Mouse (Mus musculus): Measurements from ENCODE around the gene Tbc1d2. TPM values are rescaled to one million over a fixed set of nuclear protein-coding genes. Genes with fewer than 3 reads are reported as not detected.

Tbc1d2 gene
- polyA plus RNA-seq, 1 experiment, result 3.0 TPM

GRCm38 (mm10) chr4:46571744-46572143 lies 78.3 kb downstream of the Tbc1d2 start:
- Histone ChIP-seq H3K27me3 (ENCODE audit: control insufficient read depth, insufficient read depth, low read length) (no peaks in the 10 kb centered on the region), H3K27ac (ENCODE audit: insufficient read depth, low read length) (no peak overlapping the region), H3K4me3 (replicated peaks; ENCODE audit: insufficient read depth, low read depth, low read length) (no peak overlapping the region), H3K4me1 (ENCODE audit: control insufficient read depth, insufficient read depth, low read length) (peaks cover 36% of the 10 kb centered on the region)
- TF ChIP-seq POLR2A (IDR thresholded peaks at IDR 0.05; ENCODE audit: borderline replicate concordance, insufficient read depth, low read length), result no peak
- no peak for TF ChIP-seq CTCF (IDR thresholded peaks at IDR 0.05; ENCODE audit: borderline replicate concordance, insufficient read depth, low read depth, low read length)
- 93% methylated on average over 9 of the region's 9 CpGs for WGBS
- DNase-seq, result no peak

GRCm38 (mm10) chr4:46569671-46570070 lies 80.3 kb downstream of the Tbc1d2 start:
- 8% methylated on average over 5 of the region's 5 CpGs for WGBS
- peak; percentile 58 to 79 for DNase-seq
- Histone ChIP-seq H3K4me1 (ENCODE audit: control insufficient read depth, insufficient read depth, low read length) (peaks cover 34% of the 10 kb centered on the region), H3K27me3 (ENCODE audit: control insufficient read depth, insufficient read depth, low read length) (no peaks in the 10 kb centered on the region), H3K4me3 (replicated peaks; ENCODE audit: insufficient read depth, low read depth, low read length) (no peak overlapping the region), H3K27ac (ENCODE audit: insufficient read depth, low read length) (no peak overlapping the region)
- no peak for TF ChIP-seq POLR2A (IDR thresholded peaks at IDR 0.05; ENCODE audit: borderline replicate concordance, insufficient read depth, low read length)
- TF ChIP-seq CTCF (IDR thresholded peaks at IDR 0.05; ENCODE audit: borderline replicate concordance, insufficient read depth, low read depth, low read length), result no peak

DNA sequence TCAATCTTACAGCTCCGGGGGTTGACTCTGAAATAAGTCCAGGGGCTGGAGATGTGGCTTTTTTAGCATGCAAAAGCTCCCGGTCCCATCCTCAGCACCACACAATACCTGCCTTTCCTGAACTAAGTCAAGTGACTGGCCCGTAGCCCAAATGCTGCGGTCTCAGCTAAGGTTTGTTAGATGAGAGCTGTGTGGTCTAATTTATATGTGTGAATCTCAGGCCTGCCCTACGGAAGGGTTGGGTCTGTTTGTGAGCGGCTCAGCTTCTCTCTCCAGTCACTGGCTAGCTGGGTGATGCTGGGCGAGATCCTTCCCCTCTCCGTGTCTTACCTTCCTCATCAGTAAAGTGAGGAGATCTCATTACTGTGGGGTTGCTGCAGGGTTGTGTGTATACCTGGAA lies 81.8 kb downstream of the Tbc1d2 start:
- TF ChIP-seq CTCF (IDR thresholded peaks at IDR 0.05; ENCODE audit: borderline replicate concordance, insufficient read depth, low read depth, low read length) (no peak), POLR2A (IDR thresholded peaks at IDR 0.05; ENCODE audit: borderline replicate concordance, insufficient read depth, low read length) (no peak)
- no peak overlapping the region for H3K4me3 ChIP-seq (replicated peaks; ENCODE audit: insufficient read depth, low read depth, low read length)
- 95% methylated on average over 8 of the region's 8 CpGs for WGBS
- no peak overlapping the region for H3K27ac ChIP-seq (ENCODE audit: insufficient read depth, low read length)
- H3K4me1 ChIP-seq (ENCODE audit: control insufficient read depth, insufficient read depth, low read length), result peaks cover 31% of the 10 kb centered on the region
- H3K27me3 ChIP-seq (ENCODE audit: control insufficient read depth, insufficient read depth, low read length), result no peaks in the 10 kb centered on the region
- DNase-seq, result no peak

GRCm38 (mm10) chr4:46566931-46567671 lies 82.9 kb downstream of the Tbc1d2 start:
- 51% methylated on average over 8 of the region's 8 CpGs for WGBS
- no peaks in the 10 kb centered on the region for H3K27me3 ChIP-seq (ENCODE audit: control insufficient read depth, insufficient read depth, low read length)
- no peak for TF ChIP-seq CTCF (IDR thresholded peaks at IDR 0.05; ENCODE audit: borderline replicate concordance, insufficient read depth, low read depth, low read length)
- no peak for TF ChIP-seq POLR2A (IDR thresholded peaks at IDR 0.05; ENCODE audit: borderline replicate concordance, insufficient read depth, low read length)
- no peak overlapping the region for H3K4me3 ChIP-seq (replicated peaks; ENCODE audit: insufficient read depth, low read depth, low read length)
- no peak overlapping the region for H3K27ac ChIP-seq (ENCODE audit: insufficient read depth, low read length)
- DNase-seq, result peak; percentile 18 to 52
- peaks cover 31% of the 10 kb centered on the region for H3K4me1 ChIP-seq (ENCODE audit: control insufficient read depth, insufficient read depth, low read length)

GRCm38 (mm10) chr4:46565393-46565955 lies 84.5 kb downstream of the Tbc1d2 start:
- TF ChIP-seq CTCF (IDR thresholded peaks at IDR 0.05; ENCODE audit: borderline replicate concordance, insufficient read depth, low read depth, low read length) (no peak), POLR2A (IDR thresholded peaks at IDR 0.05; ENCODE audit: borderline replicate concordance, insufficient read depth, low read length) (no peak)
- H3K4me1 ChIP-seq (ENCODE audit: control insufficient read depth, insufficient read depth, low read length), result peaks cover 31% of the 10 kb centered on the region
- DNase-seq, result no peak
- H3K27ac ChIP-seq (ENCODE audit: insufficient read depth, low read length), result no peak overlapping the region
- no peak overlapping the region for H3K4me3 ChIP-seq (replicated peaks; ENCODE audit: insufficient read depth, low read depth, low read length)
- H3K27me3 ChIP-seq (ENCODE audit: control insufficient read depth, insufficient read depth, low read length), result no peaks in the 10 kb centered on the region
- WGBS, result 74% methylated on average over 4 of the region's 4 CpGs

- Histone ChIP-seq H3K4me1 (ENCODE audit: control insufficient read depth, insufficient read depth, low read length) (peaks cover 21% of the 10 kb centered on the region), H3K27ac (ENCODE audit: insufficient read depth, low read length) (no peak overlapping the region), H3K4me3 (replicated peaks; ENCODE audit: insufficient read depth, low read depth, low read length) (no peak overlapping the region), H3K27me3 (ENCODE audit: control insufficient read depth, insufficient read depth, low read length) (no peaks in the 10 kb centered on the region)
- TF ChIP-seq POLR2A (IDR thresholded peaks at IDR 0.05; ENCODE audit: borderline replicate concordance, insufficient read depth, low read length), result no peak
- no peak for TF ChIP-seq CTCF (IDR thresholded peaks at IDR 0.05; ENCODE audit: borderline replicate concordance, insufficient read depth, low read depth, low read length)
- 87% methylated on average over 4 of the region's 4 CpGs for WGBS
- no peak for DNase-seq
Measured at GRCm38 (mm10) chr4:46564247-46564646, 85.8 kb downstream of the Tbc1d2 start.

GRCm38 (mm10) chr4:46563847-46564246 lies 86.2 kb downstream of the Tbc1d2 start:
- DNase-seq, result peak in 1 of 2 experiments; percentile 58
- no peak overlapping the region for H3K27ac ChIP-seq (ENCODE audit: insufficient read depth, low read length)
- TF ChIP-seq POLR2A (IDR thresholded peaks at IDR 0.05; ENCODE audit: borderline replicate concordance, insufficient read depth, low read length) (no peak), CTCF (IDR thresholded peaks at IDR 0.05; ENCODE audit: borderline replicate concordance, insufficient read depth, low read depth, low read length) (no peak)

GRCm38 (mm10) chr4:46562841-46563240 lies 87.2 kb downstream of the Tbc1d2 start:
- DNase-seq, result no peak
- H3K27ac ChIP-seq (ENCODE audit: insufficient read depth, low read length), result no peak overlapping the region
- TF ChIP-seq POLR2A (IDR thresholded peaks at IDR 0.05; ENCODE audit: borderline replicate concordance, insufficient read depth, low read length) (no peak), CTCF (IDR thresholded peaks at IDR 0.05; ENCODE audit: borderline replicate concordance, insufficient read depth, low read depth, low read length) (no peak)
- H3K4me3 ChIP-seq (replicated peaks; ENCODE audit: insufficient read depth, low read depth, low read length), result no peak overlapping the region
- H3K27me3 ChIP-seq (ENCODE audit: control insufficient read depth, insufficient read depth, low read length), result no peaks in the 10 kb centered on the region
- H3K4me1 ChIP-seq (ENCODE audit: control insufficient read depth, insufficient read depth, low read length), result peaks cover 13% of the 10 kb centered on the region
- 95% methylated on average over 14 of the region's 14 CpGs for WGBS

More at GRCm38 (mm10) chr4:46563847-46564246, 86.2 kb downstream of the Tbc1d2 start:
- WGBS, result 21% methylated on average over 10 of the region's 10 CpGs
- no peaks in the 10 kb centered on the region for H3K27me3 ChIP-seq (ENCODE audit: control insufficient read depth, insufficient read depth, low read length)
- peaks cover 18% of the 10 kb centered on the region for H3K4me1 ChIP-seq (ENCODE audit: control insufficient read depth, insufficient read depth, low read length)
- no peak overlapping the region for H3K4me3 ChIP-seq (replicated peaks; ENCODE audit: insufficient read depth, low read depth, low read length)
